ENCODE assay signal across 21 mouse cellular contexts in the genomic region with DNA sequence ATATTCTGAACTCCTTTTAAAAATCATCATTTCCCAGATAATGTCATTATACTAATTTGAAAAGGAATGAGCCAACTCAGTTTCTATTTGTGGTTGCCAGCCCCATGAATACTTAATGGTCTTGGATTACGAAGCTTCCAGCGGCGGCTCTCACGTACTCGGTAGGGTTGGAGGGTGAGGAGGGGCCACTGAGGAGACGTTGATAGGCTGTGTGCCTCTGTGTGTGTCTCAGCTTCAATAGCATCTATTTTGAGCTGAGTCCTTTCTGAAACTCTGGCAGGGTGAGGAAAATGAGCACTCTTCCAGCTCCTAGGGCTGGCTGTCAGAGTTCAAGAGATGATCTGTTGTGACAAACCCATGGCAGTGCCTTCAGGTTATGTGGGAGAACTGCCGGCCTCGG. TPM values are rescaled to one million over a fixed set of nuclear protein-coding genes. Genes with fewer than 3 reads are reported as not detected.
DNase-seq lines count a peak whose midpoint lies in the region; ATAC-seq lines count a peak whose summit lies in the region.
"Had no signal": no experiment of that assay in that cellular context is flagged by ENCODE, and none has a peak within 500 bp of the region (broad histone marks: within the 10 kb centered on the region; RNA-seq: fewer than 3 reads in every experiment).

No protein-coding gene starts in this region.

- no peaks in the 10 kb centered on the region for H3K27me3 ChIP-seq in forebrain, embryonic 15.5 days
- H3K27me3 ChIP-seq in forebrain, embryonic 13.5 days, result no peaks in the 10 kb centered on the region
- H3K27me3 ChIP-seq in heart, embryonic 13.5 days (replicated peaks), result peaks cover 3% of the 10 kb centered on the region; the same call in 1 of the 2 replicates
- no peaks in the 10 kb centered on the region for H3K27me3 ChIP-seq in kidney, embryonic 16.5 days (ENCODE audit: insufficient read depth, low read length)
- H3K27me3 ChIP-seq: embryonic facial prominence, embryonic 15.5 days; hindbrain, embryonic 12.5 days; liver, embryonic 15.5 days had no signal

- H3K4me2 ChIP-seq in forebrain, embryonic 15.5 days (replicated peaks), result no peak overlapping the region
- no peak overlapping the region for H3K4me2 ChIP-seq in forebrain, embryonic 13.5 days
- H3K4me2 ChIP-seq in heart, embryonic 13.5 days, result peak overlapping the region; percentile 47
- no peak overlapping the region for H3K4me2 ChIP-seq in kidney, embryonic 16.5 days (replicated peaks; ENCODE audit: low read depth, low read length)
- H3K4me2 ChIP-seq: embryonic facial prominence, embryonic 15.5 days; hindbrain, embryonic 12.5 days; limb, embryonic 15.5 days; liver, embryonic 15.5 days; midbrain, embryonic 13.5 days had no signal

- no peak overlapping the region for H3K4me3 ChIP-seq in forebrain, embryonic 15.5 days
- H3K4me3 ChIP-seq in forebrain, embryonic 13.5 days, result no peak overlapping the region
- no peak overlapping the region for H3K4me3 ChIP-seq in heart, embryonic 13.5 days
- no peak overlapping the region for H3K4me3 ChIP-seq in kidney, embryonic 16.5 days (ENCODE audit: low read length)
- H3K4me3 ChIP-seq: embryonic facial prominence, embryonic 15.5 days; hindbrain, embryonic 12.5 days; limb, embryonic 15.5 days; liver, embryonic 15.5 days; midbrain, embryonic 13.5 days had no signal

- 0 out of 2 replicates have a peak, but pooled peaks cover 7% of the 10 kb centered on the region for H3K4me1 ChIP-seq in forebrain, embryonic 15.5 days
- H3K4me1 ChIP-seq in forebrain, embryonic 13.5 days, result peaks cover 13% of the 10 kb centered on the region
- peaks cover 33% of the 10 kb centered on the region for H3K4me1 ChIP-seq in heart, embryonic 13.5 days
- H3K4me1 ChIP-seq in kidney, embryonic 16.5 days (ENCODE audit: insufficient read depth, low read length), result no peaks in the 10 kb centered on the region
- H3K4me1 ChIP-seq: liver, embryonic 15.5 days had no signal

- no peaks in the 10 kb centered on the region for H3K9me3 ChIP-seq in forebrain, embryonic 15.5 days
- H3K9me3 ChIP-seq in forebrain, embryonic 13.5 days (replicated peaks), result no peaks in the 10 kb centered on the region
- H3K9me3 ChIP-seq in heart, embryonic 13.5 days, result no peaks in the 10 kb centered on the region
- no peaks in the 10 kb centered on the region for H3K9me3 ChIP-seq in kidney, embryonic 16.5 days (ENCODE audit: low read length)
- H3K9me3 ChIP-seq: embryonic facial prominence, embryonic 15.5 days; hindbrain, embryonic 12.5 days; limb, embryonic 15.5 days; liver, embryonic 15.5 days; midbrain, embryonic 13.5 days had no signal

- H3K27ac ChIP-seq in forebrain, embryonic 15.5 days (replicated peaks), result 0 out of 2 replicates have a peak overlapping the region, but pooled peaks have one; percentile 3
- H3K27ac ChIP-seq in forebrain, embryonic 13.5 days, result no peak overlapping the region
- H3K27ac ChIP-seq in heart, embryonic 13.5 days (replicated peaks), result peak overlapping the region; percentile 55; the same call in 1 of the 2 replicates
- no peak overlapping the region for H3K27ac ChIP-seq in kidney, embryonic 16.5 days (ENCODE audit: low read length)
- H3K27ac ChIP-seq: embryonic facial prominence, embryonic 15.5 days; hindbrain, embryonic 12.5 days; limb, embryonic 15.5 days; liver, embryonic 15.5 days; macrophage; midbrain, embryonic 13.5 days had no signal

- H3K9ac ChIP-seq in forebrain, embryonic 15.5 days (replicated peaks), result no peak overlapping the region
- no peak overlapping the region for H3K9ac ChIP-seq in forebrain, embryonic 13.5 days
- H3K9ac ChIP-seq in heart, embryonic 13.5 days, result peak overlapping the region; percentile 29; the same call in 1 of the 2 replicates
- no peak overlapping the region for H3K9ac ChIP-seq in kidney, embryonic 16.5 days (replicated peaks; ENCODE audit: low read length)
- H3K9ac ChIP-seq: embryonic facial prominence, embryonic 15.5 days; hindbrain, embryonic 12.5 days; limb, embryonic 15.5 days; liver, embryonic 15.5 days; midbrain, embryonic 13.5 days had no signal

- ATAC-seq in forebrain, embryonic 15.5 days (replicated peaks), result no peak
- ATAC-seq in forebrain, embryonic 13.5 days, result no peak
- no peak for ATAC-seq in heart, embryonic 13.5 days (ENCODE audit: extremely low read depth, insufficient number of reproducible peaks, low FRiP score, low TSS enrichment)
- no peak for ATAC-seq in kidney, embryonic 16.5 days (ENCODE audit: low FRiP score, low TSS enrichment)
- ATAC-seq: activated CD4-positive, CD25-positive, alpha-beta regulatory T cell, adult 4 months; midbrain, embryonic 13.5 days had no signal

- H3K36me3 ChIP-seq in forebrain, embryonic 15.5 days, result no peaks in the 10 kb centered on the region
- H3K36me3 ChIP-seq in forebrain, embryonic 13.5 days (ENCODE audit: poor library complexity, severe bottlenecking), result no peaks in the 10 kb centered on the region
- H3K36me3 ChIP-seq in heart, embryonic 13.5 days, result no peaks in the 10 kb centered on the region
- H3K36me3 ChIP-seq in kidney, embryonic 16.5 days (ENCODE audit: insufficient read depth, low read length), result no peaks in the 10 kb centered on the region
- H3K36me3 ChIP-seq: embryonic facial prominence, embryonic 15.5 days; G1E; hindbrain, embryonic 12.5 days; limb, embryonic 15.5 days; liver, embryonic 15.5 days; midbrain, embryonic 13.5 days had no signal

- DNase-seq in heart, adult 9 months (ENCODE audit: low spot score in 2 of 2), result no peak
- peak; percentile 81 for DNase-seq in retina, postnatal 1 day
- DNase-seq in retina, embryonic 14.5 days (ENCODE audit: low spot score), result no peak
- DNase-seq: adrenal gland, postnatal 10 days; cerebellum, adult 11 months; kidney, adult 9 months; kidney, postnatal 36 days; spleen, adult 18-20 months; thymus, postnatal 36 days had no signal

- WGBS in forebrain, embryonic 15.5 days, result 18% methylated on average over 8 of the region's 8 CpGs
- WGBS in forebrain, embryonic 13.5 days, result 40% methylated on average over 8 of the region's 8 CpGs
- 21% methylated on average over 8 of the region's 8 CpGs for WGBS in heart, embryonic 13.5 days
- WGBS in kidney, embryonic 16.5 days, result 51% methylated on average over 8 of the region's 8 CpGs

RNA-seq across cellular contexts. Expression of gene Cxcl14, which starts 40.6 kb away (rescaled TPM):
- polyA plus RNA-seq in forebrain, embryonic 15.5 days (2015; fragmentation: Nextera tagmentation; extraction: Ambion mirVana), result 14.2 and 15.2 TPM in 2 replicates
- polyA plus RNA-seq in forebrain, embryonic 13.5 days (2015; fragmentation: Nextera tagmentation; extraction: Ambion mirVana), result 6.6 and 11.3 TPM in 2 replicates
- 1.1 and 1.9 TPM in 2 replicates for polyA plus RNA-seq in heart, embryonic 13.5 days (2015; fragmentation: Nextera tagmentation; extraction: Ambion mirVana)
- polyA plus RNA-seq in kidney, embryonic 16.5 days (2015; fragmentation: Nextera tagmentation; extraction: Ambion mirVana), result 23.4 and 25.1 TPM in 2 replicates
- polyA plus RNA-seq: activated CD4-positive, CD25-positive, alpha-beta regulatory T cell, adult 4 months; G1E had no signal

Comparison
In these comparisons a context has a peak if more than half of its experiments do, and no peak if none do; other contexts are left out.
1. H3K27ac ChIP-seq: peak in forebrain, embryonic 15.5 days (single experiment) and heart, embryonic 13.5 days (single experiment); none in forebrain, embryonic 13.5 days (single experiment) and kidney, embryonic 16.5 days (single experiment).